Mouse (Mus musculus) bone marrow, adult 2 months (tissue): ENCODE measurements at regions not wholly inside any gene's neighbourhood (a gene's known extent, or its start where the extent isn't known, plus 50 kb on each side); places are given as distances from the start of the nearest gene placed in this dataset.

ENCODE experiments used
- H3K27ac ChIP-seq: fragments of 200-500 bp; 2 replicates; pipeline ENCODE4 v1.5.1; 2012; ENCODE audit warnings: low read depth, mild to moderate bottlenecking, control low read depth, inconsistent platforms, low read length; ENCODE audit not compliant: control insufficient read depth, poor library complexity, insufficient read depth
- H3K4me1 ChIP-seq: fragments of 200-500 bp; 2 replicates; pipeline ENCODE4 v1.6.1; 2011; ENCODE audit warnings: low read length; ENCODE audit not compliant: control insufficient read depth, insufficient read depth
- H3K4me3 ChIP-seq: fragments of 200-500 bp; replicated peaks from 2 replicates; pipeline ENCODE3; 2011; ENCODE audit warnings: mild to moderate bottlenecking, low read depth, low read length, control low read depth; ENCODE audit not compliant: control insufficient read depth
- CTCF ChIP-seq: fragments of 200-500 bp; IDR thresholded peaks from 2 replicates; pipeline ENCODE4 v1.5.1; 2011; ENCODE audit warnings: low read length, control low read depth; ENCODE audit not compliant: control insufficient read depth, insufficient read depth
- POLR2A ChIP-seq: fragments of 200-500 bp; IDR thresholded peaks from 2 replicates; pipeline ENCODE4 v1.6.1; 2011; ENCODE audit warnings: low read depth, mild to moderate bottlenecking, control low read depth, low read length, borderline replicate concordance; ENCODE audit not compliant: control insufficient read depth
- WGBS: fragments of 180-500 bp; shearing (Covaris S2); methylation state at CpG from one replicate; pipeline ENCODE4 v1.1.7; 2018; 5-methylcytosine and 5-hydroxymethylcytosine counted together

DNA sequence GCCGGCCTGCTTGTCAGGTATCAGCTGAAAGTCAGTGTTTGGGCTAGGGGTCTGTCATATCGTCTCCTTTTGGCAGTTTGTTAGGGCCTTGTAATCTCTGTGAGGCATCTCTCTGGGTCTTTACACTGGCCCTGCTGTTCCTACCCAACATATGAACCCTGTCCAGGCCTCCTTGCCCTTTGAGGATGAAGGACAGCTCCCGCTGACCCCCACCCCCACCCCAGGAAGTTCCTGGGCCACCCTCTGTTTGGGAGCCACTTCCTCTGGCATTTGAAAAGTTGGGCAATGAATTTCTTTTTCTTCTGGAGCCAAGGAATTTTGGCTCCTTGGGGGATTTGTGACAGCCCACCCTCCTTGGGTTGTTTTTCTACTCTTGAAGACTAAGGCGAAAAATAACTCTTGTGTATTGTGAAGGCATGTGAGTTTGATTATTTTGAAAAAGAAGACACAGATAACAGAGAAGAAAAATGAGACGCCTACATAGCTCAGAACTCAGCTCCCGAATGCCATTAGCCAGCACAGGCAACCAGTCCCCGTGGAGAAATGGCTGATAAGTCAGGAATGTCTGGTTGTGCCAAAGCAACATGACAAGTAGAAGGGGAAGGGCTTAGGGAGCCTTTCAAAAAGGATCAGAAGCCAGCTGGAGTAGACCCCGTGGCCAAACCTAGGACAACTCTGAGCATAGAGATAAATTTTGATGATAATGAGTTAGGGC lies 249.5 kb downstream of the Gm49356 start:
- no peaks in the 10 kb centered on the region for H3K4me1 ChIP-seq
- 71% methylated on average over 8 of the region's 8 CpGs for WGBS
- no peak overlapping the region for H3K27ac ChIP-seq
- TF ChIP-seq CTCF, result no peak
- no peak for TF ChIP-seq POLR2A
- H3K4me3 ChIP-seq, result no peak overlapping the region

DNA sequence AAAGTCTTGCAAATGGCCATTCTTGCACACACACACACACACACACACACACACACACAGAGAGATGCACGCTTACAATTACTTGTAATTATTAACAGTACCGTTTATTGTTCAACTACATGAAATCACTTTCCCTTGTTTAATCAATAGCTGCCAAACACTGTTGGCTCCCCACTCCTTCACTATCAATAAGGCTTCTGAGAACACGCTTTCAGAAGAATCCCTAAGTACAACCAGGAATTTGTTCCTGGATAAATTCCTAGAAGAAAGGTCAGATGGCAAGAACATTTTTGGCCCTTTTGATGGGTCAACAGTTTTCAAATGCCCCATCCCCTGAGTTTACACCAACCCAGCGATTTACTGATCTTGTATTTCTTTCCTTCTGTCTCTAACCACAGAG lies 252.5 kb downstream of the Gm49356 start:
- no peak for TF ChIP-seq POLR2A
- TF ChIP-seq CTCF, result no peak
- Histone ChIP-seq H3K4me3 (no peak overlapping the region), H3K27ac (no peak overlapping the region), H3K4me1 (no peaks in the 10 kb centered on the region; the same call in 1 of the 2 replicates)
- 73% methylated on average over 4 of the region's 4 CpGs for WGBS

DNA sequence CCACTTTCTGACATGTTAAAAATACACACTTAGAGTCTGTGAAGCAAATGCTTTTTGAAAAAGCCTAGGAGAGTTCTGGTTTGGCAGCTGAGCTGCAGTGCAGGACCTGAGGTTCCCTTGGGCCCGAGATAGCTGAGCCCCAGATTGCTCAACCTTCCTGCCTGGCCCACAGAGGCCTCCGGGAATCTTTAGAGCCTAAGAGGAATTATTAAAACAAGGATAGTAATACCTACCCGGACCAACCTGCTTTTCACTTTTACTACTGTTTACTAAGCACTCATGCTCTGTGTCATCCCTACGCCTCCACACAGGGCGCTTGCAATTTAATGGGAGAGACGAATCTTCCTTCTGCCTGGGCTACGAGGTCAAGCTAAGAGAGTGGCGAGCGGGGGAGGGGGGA lies 253.4 kb downstream of the Gm49356 start:
- Histone ChIP-seq H3K4me1 (no peaks in the 10 kb centered on the region; the same call in 1 of the 2 replicates), H3K27ac (no peak overlapping the region), H3K4me3 (no peak overlapping the region)
- TF ChIP-seq CTCF (no peak), POLR2A (no peak)
- WGBS, result 61% methylated on average over 9 of the region's 9 CpGs

DNA sequence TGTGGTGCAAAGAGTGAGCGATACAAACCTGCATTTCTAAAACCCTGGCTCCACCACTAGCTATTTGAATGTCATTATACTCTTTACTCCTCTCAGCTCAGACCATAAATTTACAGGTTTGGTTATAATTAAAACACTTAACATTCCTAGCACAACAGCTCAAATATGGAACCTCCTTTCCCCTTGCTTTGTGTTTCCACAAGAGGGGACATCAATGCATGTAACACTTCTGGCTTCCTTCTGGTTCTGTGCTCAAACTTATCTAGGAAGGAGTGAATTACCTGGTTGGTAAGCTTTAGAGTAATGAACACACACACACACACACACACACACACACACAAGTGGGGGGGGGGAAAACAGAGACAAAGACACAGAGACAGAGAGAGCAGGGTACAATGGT lies 254.8 kb downstream of the Gm49356 start:
- TF ChIP-seq POLR2A, result no peak
- TF ChIP-seq CTCF, result no peak
- no peak overlapping the region for H3K4me3 ChIP-seq
- H3K27ac ChIP-seq, result no peak overlapping the region
- no peaks in the 10 kb centered on the region; the same call in 1 of the 2 replicates for H3K4me1 ChIP-seq
- WGBS, result 92% methylated on average over 1 of the region's 1 CpGs

DNA sequence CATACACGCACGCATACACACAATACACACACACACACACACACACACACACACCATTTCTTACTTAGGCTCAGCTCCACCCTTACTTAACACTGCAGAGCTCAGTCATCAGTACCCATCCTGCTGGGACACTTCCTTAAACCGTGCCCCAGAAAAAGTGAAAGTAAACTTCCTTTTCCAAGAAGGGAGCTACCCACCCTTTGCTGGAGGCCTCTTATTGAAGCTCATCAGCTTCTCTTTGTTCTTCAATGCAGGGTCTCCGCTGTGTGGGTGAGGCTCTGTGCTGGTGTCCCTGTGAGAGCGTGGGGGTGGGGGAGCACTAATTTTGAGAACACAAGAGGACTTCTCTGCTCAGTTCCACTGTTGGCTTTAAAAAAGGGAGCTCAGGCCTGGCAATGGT lies 256.6 kb downstream of the Gm49356 start:
- H3K27ac ChIP-seq, result no peak overlapping the region; the same call in 1 of the 2 replicates

DNA sequence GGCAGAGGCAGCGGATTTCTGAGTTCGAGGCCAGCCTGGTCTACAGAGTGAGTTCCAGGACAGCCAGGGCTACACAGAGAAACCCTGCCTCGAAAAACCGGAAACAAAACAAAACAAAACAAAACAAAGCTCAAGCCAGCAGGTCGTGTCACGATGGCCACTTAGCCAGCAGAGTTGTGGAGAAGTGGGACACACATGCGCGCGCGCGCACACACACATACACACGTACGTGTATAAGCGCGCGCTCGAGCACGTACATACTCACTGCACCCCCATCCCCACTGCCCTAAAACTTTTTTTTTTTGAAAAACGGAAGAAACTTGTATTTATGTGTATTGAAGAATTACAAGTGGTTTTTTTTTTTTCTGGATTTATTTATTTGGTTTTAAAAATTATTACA lies 257.0 kb downstream of the Gm49356 start:
- Histone ChIP-seq H3K4me1 (no peaks in the 10 kb centered on the region; the same call in 1 of the 2 replicates), H3K27ac (no peak overlapping the region; the same call in 1 of the 2 replicates), H3K4me3 (no peak overlapping the region)
- no peak for TF ChIP-seq POLR2A
- TF ChIP-seq CTCF, result no peak
- WGBS, result 86% methylated on average over 19 of the region's 19 CpGs

More for the DNA sequence above, 256.6 kb downstream of the Gm49356 start:
- no peak for TF ChIP-seq CTCF
- TF ChIP-seq POLR2A, result no peak
- H3K4me3 ChIP-seq, result no peak overlapping the region
- 35% methylated on average over 5 of the region's 5 CpGs for WGBS
- no peaks in the 10 kb centered on the region; the same call in 1 of the 2 replicates for H3K4me1 ChIP-seq

DNA sequence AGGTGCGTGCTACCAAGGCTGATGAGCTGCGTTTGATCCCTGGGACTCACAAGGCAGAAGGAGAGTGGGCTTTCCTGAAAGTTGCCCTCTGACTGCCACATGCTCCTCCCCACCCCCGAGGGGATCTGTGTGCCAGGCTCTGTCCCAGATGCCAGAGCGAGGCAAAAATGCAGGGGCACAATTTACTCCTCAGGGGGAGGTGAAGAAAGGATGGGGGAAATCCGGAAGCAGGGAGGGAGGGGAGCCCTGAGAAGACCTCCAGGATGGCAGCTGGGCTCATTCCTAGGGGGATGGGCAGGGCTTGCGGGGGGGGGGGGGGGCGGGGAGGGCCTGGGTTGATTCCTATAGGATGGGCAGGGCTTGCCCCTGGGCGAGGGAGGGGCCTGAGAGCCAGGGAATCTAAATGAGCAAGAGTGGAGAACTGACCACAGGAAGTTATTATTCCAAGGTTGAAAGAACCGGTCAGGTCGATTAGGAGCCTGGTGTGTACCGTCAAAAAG lies 257.5 kb downstream of the Gm49356 start:
- Histone ChIP-seq H3K27ac (no peak overlapping the region), H3K4me1 (no peaks in the 10 kb centered on the region; the same call in 1 of the 2 replicates), H3K4me3 (no peak overlapping the region)
- WGBS, result 81% methylated on average over 10 of the region's 11 CpGs
- TF ChIP-seq CTCF, result no peak
- TF ChIP-seq POLR2A, result no peak

DNA sequence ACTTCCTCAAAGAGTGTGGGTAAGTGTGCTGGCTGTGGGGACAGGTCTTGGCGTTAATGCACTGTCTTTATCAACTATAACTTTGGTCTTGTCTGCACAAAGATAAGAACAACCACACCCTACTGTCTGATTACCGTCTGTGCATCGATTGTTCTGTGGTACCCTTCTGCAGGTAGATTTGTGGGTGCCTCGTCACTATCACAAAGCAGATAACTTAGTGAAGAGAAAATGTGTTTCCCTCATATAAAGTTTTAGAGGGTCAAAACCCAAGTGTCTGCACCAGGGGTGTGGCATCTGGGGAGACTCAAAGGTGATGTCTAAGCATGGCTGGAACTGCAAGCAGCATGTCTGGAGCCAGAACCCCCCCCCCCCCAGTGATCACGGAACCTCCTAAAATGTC lies 259.4 kb downstream of the Gm49356 start:
- Histone ChIP-seq H3K4me3 (no peak overlapping the region), H3K4me1 (no peaks in the 10 kb centered on the region; the same call in 1 of the 2 replicates), H3K27ac (no peak overlapping the region)
- WGBS, result 62% methylated on average over 5 of the region's 5 CpGs
- TF ChIP-seq POLR2A (no peak), CTCF (no peak)

DNA sequence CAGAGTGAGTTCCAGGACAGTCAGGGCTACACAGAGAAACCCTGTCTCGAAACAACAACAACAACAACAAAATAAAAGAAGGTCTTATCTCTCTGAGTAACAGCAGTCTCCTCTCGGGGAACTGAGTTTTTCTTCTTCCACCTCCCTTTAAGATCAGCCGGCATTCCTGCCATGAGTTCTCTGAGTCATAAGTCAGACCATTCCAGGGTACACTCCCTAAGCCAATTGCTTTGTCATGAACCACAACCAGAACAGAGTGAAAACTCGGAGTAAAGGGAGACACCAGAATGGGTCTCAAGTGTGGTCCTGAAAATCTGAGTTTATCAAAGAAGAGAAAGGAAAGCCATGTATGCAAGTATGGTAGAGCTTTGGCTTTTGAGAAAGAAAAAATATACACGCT lies 262.4 kb downstream of the Gm49356 start:
- H3K27ac ChIP-seq, result no peak overlapping the region
- H3K4me1 ChIP-seq, result no peaks in the 10 kb centered on the region; the same call in 1 of the 2 replicates
- no peak overlapping the region for H3K4me3 ChIP-seq
- no peak for TF ChIP-seq CTCF
- no peak for TF ChIP-seq POLR2A
- 79% methylated on average over 5 of the region's 5 CpGs for whole genome bisulfite sequencing
